Mouse (Mus musculus) hindbrain, embryonic 13.5 days (tissue): ENCODE measurements around the gene Bri3bp. TPM values are rescaled to one million over a fixed set of nuclear protein-coding genes. Genes with fewer than 3 reads are reported as not detected.

Experiments
- ATAC-seq: fragments of 200-750 bp; cut with Nextera tagmentation; 2 replicates; pipeline ENCODE4 v1.8.0; 2017; ENCODE audit warnings: moderate TSS enrichment; ENCODE audit not compliant: low FRiP score
- H3K27ac ChIP-seq: fragments of 300-500 bp; sonication (generic); 2 replicates; pipeline ENCODE4 v1.5.1; 2015; ENCODE audit warnings: inconsistent platforms, mild to moderate bottlenecking, moderate library complexity
- H3K27me3 ChIP-seq: fragments of 300-500 bp; sonication (generic); 2 replicates; pipeline ENCODE4 v1.6.1; 2015; ENCODE audit warnings: mild to moderate bottlenecking, inconsistent platforms
- H3K36me3 ChIP-seq: fragments of 300-500 bp; sonication (generic); 2 replicates; pipeline ENCODE4 v1.6.1; 2015; ENCODE audit warnings: mild to moderate bottlenecking, inconsistent platforms
- H3K4me1 ChIP-seq: fragments of 300-500 bp; sonication (generic); replicated peaks from 2 replicates; pipeline ENCODE4 v1.6.1; 2015; ENCODE audit warnings: inconsistent platforms
- H3K4me2 ChIP-seq: fragments of 300-500 bp; sonication (generic); 2 replicates; pipeline ENCODE4 v1.6.1; 2015; ENCODE audit warnings: inconsistent platforms, mild to moderate bottlenecking, moderate library complexity
- H3K4me3 ChIP-seq: fragments of 300-500 bp; sonication (generic); 2 replicates; pipeline ENCODE4 v1.5.1; 2015; ENCODE audit warnings: mild to moderate bottlenecking, inconsistent platforms
- H3K9ac ChIP-seq: fragments of 300-500 bp; sonication (generic); 2 replicates; pipeline ENCODE4 v1.6.1; 2015; ENCODE audit warnings: mild to moderate bottlenecking, inconsistent platforms
- H3K9me3 ChIP-seq: fragments of 300-500 bp; sonication (generic); 2 replicates; pipeline ENCODE4 v1.6.1; 2016; ENCODE audit warnings: inconsistent platforms
- WGBS: fragments of 180-500 bp; shearing (Covaris S2); methylation state at CpG from one replicate; pipeline ENCODE4 v1.1.7; 2015; 5-methylcytosine and 5-hydroxymethylcytosine counted together
- polyA plus RNA-seq: library from polyadenylated mRNA; unstranded; fragments of >200 nt; fragmentation: Nextera tagmentation; extraction: Ambion mirVana; gene quantifications from 2 replicates; pipeline ENCODE4 v1.2.1, GENCODE M21; 2015

Bri3bp gene
- polyA plus RNA-seq, 1 experiment from 2014 or later, result 35.6 TPM

- ATAC-seq, result no peak
- Histone ChIP-seq H3K4me1 (peaks cover 16% of the 10 kb centered on the region), H3K27ac (no peak overlapping the region), H3K9ac (no peak overlapping the region), H3K27me3 (no peaks in the 10 kb centered on the region), H3K9me3 (no peaks in the 10 kb centered on the region), H3K36me3 (peaks cover 58% of the 10 kb centered on the region), H3K4me3 (no peak overlapping the region), H3K4me2 (no peak overlapping the region)
- 62% methylated on average over 5 of the region's 5 CpGs for WGBS
Measured at GRCm38 (mm10) chr5:125493093-125493423, 51.7 kb downstream of the Bri3bp start.

GRCm38 (mm10) chr5:125495655-125496054 is 54.3 kb downstream of the Bri3bp start:
- Histone ChIP-seq H3K36me3 (peaks cover 52% of the 10 kb centered on the region), H3K27me3 (no peaks in the 10 kb centered on the region), H3K4me3 (no peak overlapping the region), H3K9me3 (no peaks in the 10 kb centered on the region), H3K9ac (no peak overlapping the region), H3K4me2 (no peak overlapping the region), H3K4me1 (peaks cover 13% of the 10 kb centered on the region), H3K27ac (no peak overlapping the region)
- 94% methylated on average over 10 of the region's 10 CpGs for WGBS
- no peak for ATAC-seq

- peak; percentile 75 for ATAC-seq
- Histone ChIP-seq H3K9ac (peak overlapping the region; percentile 46; the same call in 1 of the 2 replicates), H3K27ac (0 out of 2 replicates have a peak overlapping the region, but pooled peaks have one; percentile 53), H3K36me3 (peaks cover 34% of the 10 kb centered on the region), H3K4me2 (no peak overlapping the region), H3K4me3 (no peak overlapping the region), H3K4me1 (peaks cover 18% of the 10 kb centered on the region), H3K9me3 (no peaks in the 10 kb centered on the region), H3K27me3 (no peaks in the 10 kb centered on the region)
- WGBS, result 69% methylated on average over 12 of the region's 12 CpGs
Measured at GRCm38 (mm10) chr5:125497821-125498600, 56.6 kb downstream of the Bri3bp start.

GRCm38 (mm10) chr5:125501505-125501904 is 60.1 kb downstream of the Bri3bp start:
- Histone ChIP-seq H3K27ac (no peak overlapping the region), H3K27me3 (no peaks in the 10 kb centered on the region), H3K4me2 (no peak overlapping the region), H3K4me1 (peaks cover 26% of the 10 kb centered on the region), H3K4me3 (no peak overlapping the region), H3K36me3 (peaks cover 36% of the 10 kb centered on the region), H3K9ac (no peak overlapping the region), H3K9me3 (no peaks in the 10 kb centered on the region)
- 94% methylated on average over 6 of the region's 6 CpGs for WGBS
- ATAC-seq, result no peak

- 0 out of 2 replicates have a peak overlapping the region, but pooled peaks have one; percentile 13 for H3K9ac ChIP-seq
Measured at GRCm38 (mm10) chr5:125502186-125502585, 60.8 kb downstream of the Bri3bp start.

GRCm38 (mm10) chr5:125503628-125504027 is 62.3 kb downstream of the Bri3bp start:
- WGBS, result 96% methylated on average over 6 of the region's 6 CpGs
- H3K4me1 ChIP-seq, result peaks cover 20% of the 10 kb centered on the region
- ATAC-seq, result no peak

More at GRCm38 (mm10) chr5:125502186-125502585, 60.8 kb downstream of the Bri3bp start:
- WGBS, result 28% methylated on average over 3 of the region's 3 CpGs
- no peaks in the 10 kb centered on the region for H3K27me3 ChIP-seq
- no peaks in the 10 kb centered on the region for H3K9me3 ChIP-seq
- no peak overlapping the region for H3K27ac ChIP-seq
- H3K36me3 ChIP-seq, result peaks cover 38% of the 10 kb centered on the region
- peaks cover 29% of the 10 kb centered on the region for H3K4me1 ChIP-seq
- H3K4me3 ChIP-seq, result no peak overlapping the region
- no peak for ATAC-seq
- no peak overlapping the region for H3K4me2 ChIP-seq

GRCm38 (mm10) chr5:125504692-125505091 is 63.3 kb downstream of the Bri3bp start:
- no peak for ATAC-seq
- H3K4me3 ChIP-seq, result no peak overlapping the region
- H3K27me3 ChIP-seq, result no peaks in the 10 kb centered on the region
- H3K36me3 ChIP-seq, result peaks cover 55% of the 10 kb centered on the region
- no peak overlapping the region for H3K9ac ChIP-seq
- H3K27ac ChIP-seq, result no peak overlapping the region
- H3K9me3 ChIP-seq, result no peaks in the 10 kb centered on the region
- H3K4me2 ChIP-seq, result no peak overlapping the region
- peaks cover 20% of the 10 kb centered on the region for H3K4me1 ChIP-seq
- 67% methylated on average over 11 of the region's 11 CpGs for WGBS

More at GRCm38 (mm10) chr5:125503628-125504027, 62.3 kb downstream of the Bri3bp start:
- Histone ChIP-seq H3K27me3 (no peaks in the 10 kb centered on the region), H3K4me3 (no peak overlapping the region), H3K4me2 (no peak overlapping the region), H3K36me3 (peaks cover 48% of the 10 kb centered on the region), H3K9ac (no peak overlapping the region), H3K9me3 (no peaks in the 10 kb centered on the region), H3K27ac (no peak overlapping the region)

GRCm38 (mm10) chr5:125505968-125506367 is 64.6 kb downstream of the Bri3bp start:
- peaks cover 63% of the 10 kb centered on the region for H3K36me3 ChIP-seq
- H3K4me3 ChIP-seq, result no peak overlapping the region
- H3K4me2 ChIP-seq, result no peak overlapping the region
- peak overlapping the region; percentile 69 for H3K27ac ChIP-seq
- H3K27me3 ChIP-seq, result no peaks in the 10 kb centered on the region
- H3K9ac ChIP-seq, result no peak overlapping the region
- H3K9me3 ChIP-seq, result no peaks in the 10 kb centered on the region
- WGBS, result 64% methylated on average over 15 of the region's 15 CpGs
- peak; percentile 44; the same call in 1 of the 2 replicates for ATAC-seq
- peaks cover 20% of the 10 kb centered on the region for H3K4me1 ChIP-seq

GRCm38 (mm10) chr5:125507582-125507981 is 66.2 kb downstream of the Bri3bp start:
- WGBS, result 93% methylated on average over 9 of the region's 9 CpGs
- H3K27ac ChIP-seq, result no peak overlapping the region

GRCm38 (mm10) chr5:125508006-125508405 is 66.6 kb downstream of the Bri3bp start:
- H3K36me3 ChIP-seq, result peaks cover 83% of the 10 kb centered on the region
- 92% methylated on average over 10 of the region's 10 CpGs for WGBS
- H3K9me3 ChIP-seq, result no peaks in the 10 kb centered on the region

More at GRCm38 (mm10) chr5:125507582-125507981, 66.2 kb downstream of the Bri3bp start:
- Histone ChIP-seq H3K36me3 (peaks cover 79% of the 10 kb centered on the region), H3K27me3 (no peaks in the 10 kb centered on the region), H3K4me1 (peaks cover 12% of the 10 kb centered on the region), H3K9me3 (no peaks in the 10 kb centered on the region), H3K9ac (no peak overlapping the region), H3K4me2 (no peak overlapping the region), H3K4me3 (no peak overlapping the region)
- ATAC-seq, result no peak

GRCm38 (mm10) chr5:125509541-125509940 is 68.2 kb downstream of the Bri3bp start:
- Histone ChIP-seq H3K27ac (no peak overlapping the region), H3K27me3 (no peaks in the 10 kb centered on the region), H3K9ac (no peak overlapping the region), H3K4me2 (no peak overlapping the region), H3K36me3 (peaks cover 83% of the 10 kb centered on the region), H3K4me1 (peaks cover 11% of the 10 kb centered on the region), H3K9me3 (no peaks in the 10 kb centered on the region), H3K4me3 (no peak overlapping the region)
- WGBS, result 48% methylated on average over 5 of the region's 5 CpGs
- ATAC-seq, result 0 out of 2 replicates have a peak, but pooled peaks have one; percentile 5

More at GRCm38 (mm10) chr5:125508006-125508405, 66.6 kb downstream of the Bri3bp start:
- H3K27ac ChIP-seq, result no peak overlapping the region
- H3K4me1 ChIP-seq, result peaks cover 10% of the 10 kb centered on the region
- no peak overlapping the region for H3K9ac ChIP-seq
- ATAC-seq, result no peak
- no peak overlapping the region for H3K4me2 ChIP-seq
- no peaks in the 10 kb centered on the region for H3K27me3 ChIP-seq
- no peak overlapping the region for H3K4me3 ChIP-seq
